Mouse (Mus musculus) cerebellum, postnatal 14 days (tissue): ENCODE measurements around the gene Lmod1.

Experiments used
- DNase-seq, 2 experiments: peaks; one replicate each; pipeline ENCODE4 v3.0.0; 2021; ENCODE audit warnings: mixed read lengths in 2 of 2

Gene Lmod1

DNA sequence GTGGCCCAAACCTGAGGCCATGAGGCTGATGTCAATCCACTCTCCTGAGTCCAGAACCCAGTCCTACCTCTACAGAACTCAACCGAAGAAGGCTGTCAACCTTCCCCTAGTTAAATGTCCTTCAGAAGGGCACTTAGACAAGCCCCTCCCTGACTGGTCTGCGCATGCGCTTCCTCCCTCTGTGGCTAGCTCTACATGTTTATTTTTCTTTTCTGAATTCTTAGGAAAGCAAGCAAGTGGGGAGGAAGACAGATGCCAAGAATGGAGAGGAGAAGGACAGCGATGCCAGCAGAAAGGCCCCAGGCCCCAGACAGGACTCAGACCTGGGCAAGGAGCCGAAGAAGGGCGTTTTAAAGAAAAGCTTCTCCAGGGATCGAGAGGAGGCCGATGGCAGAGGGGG lies 38.8 kb downstream of the Lmod1 start:
- no peak for DNase-seq

GRCm38 (mm10) chr1:135366380-135366779 lies 41.8 kb downstream of the Lmod1 start:
- no peak for DNase-seq

DNA sequence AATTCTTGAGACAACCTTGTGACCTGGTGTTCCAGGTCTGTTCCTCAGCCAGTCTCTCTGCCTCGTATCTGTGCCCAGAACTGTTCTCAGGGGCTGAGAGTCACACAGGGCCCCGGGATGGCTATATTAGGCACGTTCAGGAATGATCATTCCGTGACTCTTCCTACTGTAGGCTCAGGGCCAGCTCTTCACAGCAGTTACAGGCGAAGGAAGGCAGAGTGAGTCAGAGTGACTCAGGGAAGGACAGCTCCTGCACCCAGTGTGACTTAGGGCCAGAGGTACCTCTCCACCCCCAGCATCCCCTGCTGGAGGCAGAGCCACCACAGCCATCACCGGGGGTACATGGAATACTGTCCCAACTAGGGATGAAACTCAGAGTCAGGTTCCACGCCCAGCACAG lies 42.4 kb downstream of the Lmod1 start:
- no peak for DNase-seq

DNA sequence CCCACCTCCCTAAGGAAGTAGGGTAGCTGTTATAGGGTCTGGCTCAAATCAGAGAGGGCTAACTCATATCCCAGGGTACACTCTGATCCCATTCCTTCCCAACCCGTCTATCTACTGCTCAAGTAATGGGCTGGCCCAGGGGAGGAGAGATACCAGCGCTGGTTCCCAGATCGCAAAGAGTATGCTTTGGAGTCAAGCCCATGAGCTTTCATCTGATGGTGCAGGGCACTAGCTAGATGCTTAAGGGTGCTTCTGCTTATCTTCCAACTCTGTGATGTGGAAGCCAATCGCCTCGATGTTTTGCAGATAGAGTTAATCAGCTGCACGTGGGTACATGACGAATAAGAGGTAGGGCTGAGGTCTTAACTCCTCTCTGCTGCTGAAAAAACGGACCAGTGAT lies 43.0 kb downstream of the Lmod1 start:
- no peak for DNase-seq

DNA sequence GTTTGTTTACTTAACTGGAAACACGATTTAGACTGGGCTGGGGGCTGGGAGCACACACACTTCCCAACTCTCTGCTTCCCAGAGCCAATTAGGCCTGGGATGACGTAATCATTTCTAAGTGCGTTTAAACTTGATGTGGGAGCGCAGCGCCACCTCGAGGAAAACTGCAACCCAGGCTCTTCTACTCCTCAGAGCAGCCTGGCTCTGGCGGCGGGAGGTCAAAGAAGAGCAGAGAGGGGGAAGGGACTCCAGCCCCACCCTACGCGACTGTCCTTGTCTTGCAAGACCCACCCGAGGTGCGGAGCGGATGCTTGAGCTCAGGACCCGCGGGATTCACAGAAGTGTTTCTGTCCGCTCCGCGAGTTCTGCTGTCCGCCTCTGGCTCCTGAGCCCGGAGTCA lies 43.6 kb downstream of the Lmod1 start:
- peak; percentile 92 to 95 for DNase-seq

- DNase-seq: peak; percentile 66 to 76
These were observed 44.4 kb downstream of the Lmod1 start for GRCm38 (mm10) chr1:135368982-135369381.

DNA sequence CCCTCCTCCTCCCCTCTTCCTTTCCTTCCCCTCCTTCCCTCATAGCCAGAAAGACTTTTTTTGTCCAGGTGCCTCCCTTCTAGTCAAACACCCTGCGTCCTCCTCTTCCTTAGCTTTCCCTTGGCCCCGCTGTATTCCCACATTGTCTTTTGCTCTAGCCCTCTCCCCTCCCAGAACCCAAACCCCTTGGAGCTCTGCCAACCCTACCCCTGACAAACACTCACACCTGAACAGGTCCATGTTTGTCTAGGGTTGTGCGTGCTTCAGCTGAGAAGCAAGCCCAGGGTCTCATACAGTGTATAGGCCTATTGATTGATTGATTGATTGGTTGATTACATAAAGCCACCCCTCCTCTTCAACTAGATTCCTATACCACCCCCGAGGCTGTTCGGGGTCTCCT lies 44.8 kb downstream of the Lmod1 start:
- peak in 1 of 2 experiments; percentile 43 for DNase-seq

- DNase-seq: peak in 1 of 2 experiments; percentile 21
These were observed 48.6 kb downstream of the Lmod1 start for GRCm38 (mm10) chr1:135373171-135373677.

- peak; percentile 62 to 70 for DNase-seq
These were observed 49.7 kb downstream of the Lmod1 start for GRCm38 (mm10) chr1:135374175-135374867.

GRCm38 (mm10) chr1:135374868-135375581 lies 50.4 kb downstream of the Lmod1 start, which contains the start of gene Shisa4:
TSS of gene Shisa4 (minus strand) at chr1:135375237.
- peak; percentile 80 to 81 for DNase-seq

GRCm38 (mm10) chr1:135378576-135378975 lies 54.0 kb downstream of the Lmod1 start:
- peak in 1 of 2 experiments; percentile 19 for DNase-seq

DNA sequence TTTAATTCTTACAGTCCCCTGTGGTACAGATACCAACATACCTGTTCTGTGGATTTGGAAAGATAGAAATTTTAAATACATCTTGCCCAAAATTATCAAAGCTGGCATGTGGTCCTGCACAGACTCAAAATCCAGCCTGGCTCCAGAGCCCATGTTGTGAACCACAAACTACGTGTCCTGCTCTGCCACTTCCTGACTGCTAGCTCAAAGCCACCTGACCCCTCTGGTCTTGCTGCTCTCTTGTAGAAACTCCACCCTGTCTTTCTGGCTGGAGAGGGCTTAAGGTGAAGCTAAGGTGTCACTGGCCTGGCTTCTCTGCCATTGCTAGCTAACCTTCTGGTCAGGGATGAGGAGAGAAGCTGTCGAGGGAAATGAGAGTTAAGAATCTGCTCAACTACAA lies 54.4 kb downstream of the Lmod1 start:
- DNase-seq: no peak

DNA sequence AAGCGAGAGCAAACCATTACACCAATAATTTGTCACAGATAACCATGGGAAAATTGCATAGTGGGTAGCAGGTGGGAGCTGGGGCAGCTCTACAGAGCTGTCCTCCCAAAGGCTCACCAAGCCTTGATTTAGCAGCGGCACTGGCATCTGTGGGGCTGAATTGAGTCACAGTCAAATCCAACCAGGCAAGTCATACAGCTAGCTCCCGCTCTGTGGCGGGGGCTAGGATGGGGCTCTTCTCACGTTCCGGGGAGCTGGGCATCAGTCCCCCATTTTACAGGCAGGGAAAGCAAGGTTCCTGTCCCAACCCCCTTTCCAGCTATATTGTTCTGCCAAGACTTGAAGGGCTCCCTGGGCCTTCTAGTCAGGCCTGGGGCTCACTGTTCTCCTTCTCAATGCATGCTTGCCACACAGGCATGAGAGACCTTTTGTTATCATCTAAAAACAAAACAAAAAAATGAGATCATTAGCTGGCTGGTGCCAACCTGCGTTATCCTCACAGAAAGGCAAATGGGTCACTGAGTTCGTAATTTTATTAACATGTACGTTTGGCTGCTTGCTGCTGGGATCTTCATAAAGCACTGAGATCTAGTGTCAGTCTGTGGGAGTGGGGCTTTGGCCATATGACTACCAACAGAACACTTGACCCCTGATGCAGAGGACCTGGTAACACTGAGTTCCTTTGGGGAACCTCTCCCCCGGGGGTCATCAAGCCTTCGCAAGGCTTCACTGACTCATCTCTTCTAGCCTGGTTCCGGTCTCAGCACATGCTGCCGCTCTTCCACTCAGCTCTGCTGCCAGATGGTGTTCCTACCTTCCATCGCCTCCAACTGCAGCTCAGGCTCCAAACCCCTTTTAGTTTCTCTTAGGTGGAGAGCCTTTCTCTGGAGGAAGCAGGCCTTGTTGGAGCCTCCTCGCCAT lies 55.7 kb downstream of the Lmod1 start:
- DNase-seq: peak; percentile 40 to 55

GRCm38 (mm10) chr1:135381560-135381959 lies 57.0 kb downstream of the Lmod1 start:
- DNase-seq: peak; percentile 30 to 57

GRCm38 (mm10) chr1:135384171-135384570 lies 59.6 kb downstream of the Lmod1 start:
- DNase-seq: no peak

DNA sequence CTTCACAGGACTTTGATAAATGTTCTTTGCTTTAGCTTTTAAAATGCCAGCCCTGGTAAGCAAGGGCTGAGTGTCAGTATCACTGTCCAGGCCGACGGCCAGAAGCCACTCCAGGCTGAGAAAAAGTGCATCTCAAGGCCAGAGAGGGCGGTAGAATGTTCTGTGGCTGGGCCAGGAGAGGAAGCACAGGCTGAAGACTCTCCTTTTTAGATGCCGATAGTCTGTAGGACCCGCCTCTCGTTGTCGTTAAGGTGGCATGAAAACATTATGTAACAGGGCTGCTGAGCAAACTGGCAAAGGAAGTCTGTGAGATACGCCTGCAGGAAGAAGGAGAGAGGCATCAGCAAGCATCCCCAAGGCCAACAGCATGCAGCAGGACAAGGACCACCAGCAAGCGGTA lies 60.6 kb downstream of the Lmod1 start:
- no peak for DNase-seq

GRCm38 (mm10) chr1:135399466-135399865 lies 74.9 kb downstream of the Lmod1 start:
- DNase-seq: no peak

DNA sequence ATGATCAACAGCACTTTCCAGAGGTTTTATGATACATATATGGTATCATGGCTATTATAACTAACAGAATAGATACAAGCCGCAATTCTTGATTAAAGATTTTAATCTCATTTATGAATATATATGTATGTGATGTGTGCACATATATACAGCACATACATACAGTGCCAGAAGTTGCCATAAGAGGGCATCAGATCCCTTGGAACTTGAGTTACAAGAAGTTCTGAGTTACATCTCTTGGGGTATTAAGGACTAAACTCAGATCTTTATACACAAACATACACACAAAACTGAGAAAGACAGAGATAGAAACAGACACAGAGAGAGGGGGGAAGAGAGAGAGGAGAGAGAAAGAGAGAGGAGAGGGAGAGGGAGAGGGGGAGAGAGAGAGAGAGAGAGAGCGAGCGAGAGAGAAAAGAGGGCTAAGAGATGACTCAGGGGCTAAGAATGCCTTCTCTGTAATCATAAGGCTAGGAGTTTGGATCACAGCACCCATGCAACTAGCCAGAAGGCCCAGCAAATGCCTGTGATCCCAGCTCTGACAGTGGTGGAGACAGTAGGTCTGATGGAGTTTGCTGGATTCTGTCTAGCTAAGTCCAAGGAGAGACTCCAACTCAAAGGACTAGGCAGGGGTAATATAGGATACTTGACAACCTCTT lies 77.0 kb downstream of the Lmod1 start:
- DNase-seq: no peak

- DNase-seq: no peak
These were observed 80.7 kb downstream of the Lmod1 start for GRCm38 (mm10) chr1:135405356-135405755.

DNA sequence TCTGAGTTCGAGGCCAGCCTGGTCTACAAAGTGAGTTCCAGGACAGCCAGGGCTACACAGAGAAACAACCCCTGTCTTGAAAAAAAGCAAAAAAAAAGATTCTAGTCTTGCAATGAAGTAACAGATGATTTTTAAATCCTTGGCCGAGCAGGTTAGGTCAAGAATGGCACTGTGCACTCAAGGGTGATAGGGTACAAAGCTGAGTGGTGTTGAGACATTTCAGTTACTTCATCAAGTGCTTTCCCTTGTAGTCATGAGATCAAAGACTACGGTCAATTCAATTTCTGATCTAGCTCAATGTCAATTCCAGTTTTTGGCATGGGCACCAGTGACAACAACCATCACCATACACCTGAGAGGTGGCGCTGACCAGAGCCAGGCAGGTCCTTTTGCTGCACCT lies 84.4 kb downstream of the Lmod1 start:
- DNase-seq: no peak

DNA sequence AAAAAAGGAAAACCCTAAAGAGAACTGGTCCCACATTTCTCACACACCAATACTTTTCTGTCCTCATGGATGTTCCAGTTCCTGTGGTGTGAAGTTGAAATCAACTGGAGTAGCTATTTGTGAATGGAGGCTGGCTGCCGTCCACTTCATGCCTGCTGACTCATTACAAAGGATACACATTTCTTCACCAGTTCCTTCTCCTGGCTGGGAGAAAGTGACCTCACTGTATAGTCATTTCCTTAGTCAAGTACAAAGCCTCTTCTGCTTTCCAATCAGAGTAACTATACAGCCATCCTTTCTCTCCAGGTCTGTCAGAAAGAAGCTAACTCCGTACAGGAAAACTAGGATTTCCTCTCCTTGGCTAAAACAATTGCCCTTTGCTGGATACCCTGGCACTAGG lies 86.4 kb downstream of the Lmod1 start:
- no peak for DNase-seq

GRCm38 (mm10) chr1:135412130-135412529 lies 87.5 kb downstream of the Lmod1 start:
- DNase-seq: no peak
